Mouse (Mus musculus) embryo, embryonic 11.5 days (tissue): ENCODE measurements at regions not wholly inside any gene's neighbourhood (a gene's known extent, or its start where the extent isn't known, plus 50 kb on each side); places are given as distances from the start of the nearest gene placed in this dataset.

Source experiments
- DNase-seq: peaks from one replicate; pipeline ENCODE4 v3.0.0-alpha.2; 2012; ENCODE audit warnings: low read depth, low spot score

DNA sequence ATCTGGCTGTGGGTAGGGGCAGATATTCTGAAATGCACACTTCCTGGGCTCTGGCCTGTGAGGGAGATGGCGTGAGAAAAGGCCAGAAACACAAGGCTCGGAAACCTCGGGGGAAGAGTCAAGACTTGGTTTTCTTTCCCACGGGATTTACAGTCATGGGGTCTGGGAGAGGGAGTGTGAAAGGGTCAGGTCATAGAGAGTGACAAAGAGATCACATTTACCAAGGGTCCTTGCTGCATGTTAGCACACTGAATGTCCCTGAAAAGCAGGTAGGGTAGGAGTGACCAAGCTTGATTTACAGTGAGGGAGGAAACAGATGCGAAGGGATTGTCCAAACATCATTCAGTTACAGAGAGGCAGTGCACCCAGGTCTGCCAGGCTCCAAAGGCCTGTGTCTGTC lies 156.0 kb downstream of the Efnb1 start:
- no peak for DNase-seq

DNA sequence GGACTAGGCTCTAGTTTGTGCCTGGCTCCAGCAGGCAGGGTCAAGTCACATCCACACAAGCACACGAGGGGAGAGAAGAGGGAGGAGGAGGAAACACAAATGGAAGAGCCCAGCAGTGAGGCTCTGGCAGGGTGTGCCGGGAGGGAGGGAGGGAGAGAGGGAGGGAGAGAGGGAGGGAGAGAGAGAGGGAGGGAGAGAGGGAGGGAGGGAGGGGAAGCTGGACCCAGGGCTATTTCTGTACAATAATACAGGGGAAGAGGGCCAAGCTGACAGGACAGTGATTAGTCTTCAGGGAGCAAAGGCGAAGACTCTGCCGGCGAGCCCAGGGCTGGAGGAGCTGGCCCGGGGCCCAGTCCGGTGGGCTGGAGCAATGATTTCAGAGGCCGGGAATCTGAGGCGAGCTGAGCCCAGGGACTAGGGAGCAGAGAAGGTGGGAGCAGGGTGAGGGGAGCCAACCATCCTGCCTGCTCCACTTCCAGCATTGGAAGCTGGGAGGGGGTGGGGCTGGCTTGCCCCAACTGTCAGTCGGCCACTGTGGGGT lies 155.6 kb downstream of the Efnb1 start:
- no peak for DNase-seq

- DNase-seq: no peak
Observed at GRCm38 (mm10) chrX:99287988-99288387, 152.1 kb downstream of the Efnb1 start.

- DNase-seq: no peak
Observed at GRCm38 (mm10) chrX:99286876-99287275, 150.9 kb downstream of the Efnb1 start.

DNA sequence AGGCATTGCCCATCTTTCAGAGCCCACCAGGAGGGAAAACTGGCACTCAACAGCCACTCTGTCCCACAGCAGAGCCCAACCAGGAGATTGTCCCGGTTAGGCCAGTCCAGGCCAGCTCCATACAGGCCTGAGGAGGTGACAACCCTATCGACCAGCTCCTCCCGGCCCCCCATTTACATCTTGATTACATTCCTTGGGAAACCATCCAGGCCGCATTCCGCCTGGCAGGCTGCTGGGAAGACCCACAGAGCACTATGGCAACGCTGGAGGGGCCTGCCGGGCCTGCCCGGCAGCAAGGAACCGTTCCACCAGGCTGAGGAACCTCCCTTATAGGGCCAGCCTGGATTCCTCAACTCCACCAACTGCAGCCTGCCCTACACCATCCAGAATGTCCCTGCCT lies 149.7 kb downstream of the Efnb1 start:
- DNase-seq: peak; percentile 19

DNA sequence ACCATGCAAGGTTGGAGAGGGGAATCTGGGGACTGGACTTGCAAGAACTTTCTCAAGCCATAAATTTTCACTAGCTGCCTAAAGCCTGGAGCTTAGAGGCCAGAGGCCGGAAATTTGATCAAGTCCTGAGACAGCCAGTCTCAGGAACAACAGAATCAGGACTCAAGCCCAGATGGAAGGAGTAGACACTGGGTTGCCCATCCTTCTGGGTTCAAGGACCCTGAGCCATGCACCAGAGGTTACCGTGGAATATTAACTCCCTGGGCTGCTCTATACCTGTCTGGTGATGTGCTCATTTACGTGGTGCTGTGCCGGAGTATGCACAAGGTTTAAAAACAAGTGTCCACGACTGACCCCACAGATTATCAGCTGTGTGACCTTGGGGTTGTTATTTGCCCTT lies 145.1 kb downstream of the Efnb1 start:
- no peak for DNase-seq

DNA sequence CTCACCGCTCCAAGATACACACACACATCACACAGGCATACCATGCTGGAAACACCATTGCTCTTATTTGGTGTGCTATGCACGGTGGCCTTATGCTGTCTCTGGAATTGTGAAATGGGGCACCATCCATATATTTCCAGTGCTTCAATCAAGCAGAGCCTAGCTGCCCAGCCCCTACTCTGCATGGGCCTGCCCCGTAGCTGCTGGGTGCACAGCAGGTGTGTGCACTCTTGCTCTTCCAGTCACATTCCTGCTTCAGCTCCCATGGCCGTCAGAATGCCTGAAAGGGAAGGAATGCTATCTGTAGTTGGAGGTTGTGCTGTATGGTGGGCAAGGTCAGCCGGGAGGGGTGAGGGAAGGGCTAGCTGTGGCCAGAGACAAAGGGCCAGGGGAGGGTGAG lies 144.6 kb downstream of the Efnb1 start:
- no peak for DNase-seq

GRCm38 (mm10) chrX:99275536-99275935 lies 139.6 kb downstream of the Efnb1 start:
- no peak for DNase-seq

- no peak for DNase-seq
Observed at GRCm38 (mm10) chrX:99271908-99272307, 136.0 kb downstream of the Efnb1 start.

DNA sequence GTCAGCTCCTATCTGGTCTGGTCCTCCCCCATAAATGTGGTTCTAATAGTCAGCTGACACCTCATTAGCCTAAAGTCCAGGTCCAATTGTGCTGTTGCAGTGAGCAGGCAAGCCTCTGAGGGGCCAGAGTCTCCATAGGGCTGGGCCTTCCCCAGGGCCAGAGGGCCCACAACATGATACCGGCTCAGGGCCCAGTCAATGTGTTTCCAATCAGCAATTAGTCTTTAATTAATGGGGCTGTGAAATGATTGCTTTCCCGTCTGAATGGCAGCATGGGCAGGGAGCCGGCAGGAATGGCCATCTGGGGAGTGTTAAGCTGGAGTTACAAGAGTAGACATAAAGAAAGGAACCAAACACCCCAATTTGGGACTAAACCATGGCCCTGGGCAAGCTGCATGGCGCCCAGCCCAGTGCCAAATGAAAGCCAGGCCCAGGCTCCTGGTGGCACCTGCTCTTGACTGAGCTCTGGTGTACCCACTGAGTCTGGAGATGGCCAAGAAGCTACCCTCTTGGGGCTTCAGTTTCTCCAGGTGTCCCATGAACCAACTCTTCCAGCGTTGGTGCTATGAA lies 113.2 kb downstream of the Efnb1 start:
- DNase-seq: no peak

DNA sequence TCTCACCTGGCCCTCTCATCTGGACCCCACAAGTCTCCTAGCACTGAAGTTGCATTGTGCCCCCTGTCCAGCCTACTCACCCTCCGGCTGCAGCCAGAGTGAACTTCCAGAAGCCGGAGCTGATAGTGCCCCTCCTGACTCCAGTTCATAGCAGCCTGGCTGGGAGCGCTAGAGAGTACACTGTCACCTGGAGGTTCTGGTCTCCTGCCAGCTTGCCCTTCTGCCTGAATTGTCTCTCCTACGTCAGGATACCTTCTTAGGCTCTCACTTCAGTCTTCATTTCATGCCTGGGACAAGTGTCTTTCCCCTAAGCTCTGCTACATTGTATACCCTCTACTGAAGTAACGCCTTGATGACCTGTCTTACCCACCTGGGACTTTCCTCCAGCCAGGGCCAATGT lies 112.3 kb downstream of the Efnb1 start:
- DNase-seq: no peak

GRCm38 (mm10) chrX:99246704-99247103 lies 110.8 kb downstream of the Efnb1 start:
- DNase-seq: no peak

GRCm38 (mm10) chrX:99246051-99246450 lies 110.1 kb downstream of the Efnb1 start:
- DNase-seq: no peak

- DNase-seq: no peak
Observed at GRCm38 (mm10) chrX:99245541-99245940, 109.6 kb downstream of the Efnb1 start.

DNA sequence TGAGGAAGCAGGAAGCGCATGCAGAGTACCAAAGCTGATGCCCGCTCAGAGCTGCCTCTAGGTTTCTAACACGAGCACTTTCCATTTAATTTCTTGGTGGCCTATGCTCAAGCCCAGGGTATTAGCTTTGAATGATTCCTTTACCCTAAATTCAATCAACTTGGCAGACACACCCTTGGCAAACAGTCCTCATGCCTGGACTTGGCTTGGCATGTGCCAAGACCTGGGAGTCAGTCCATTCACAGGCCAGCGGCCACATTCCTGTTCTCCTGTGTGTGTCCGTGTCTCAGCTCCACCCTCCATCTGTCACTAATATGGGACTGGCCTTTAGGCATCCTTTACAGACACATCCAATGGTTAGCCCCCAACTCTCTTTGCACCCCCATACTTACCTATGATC lies 107.3 kb downstream of the Efnb1 start:
- no peak for DNase-seq

DNA sequence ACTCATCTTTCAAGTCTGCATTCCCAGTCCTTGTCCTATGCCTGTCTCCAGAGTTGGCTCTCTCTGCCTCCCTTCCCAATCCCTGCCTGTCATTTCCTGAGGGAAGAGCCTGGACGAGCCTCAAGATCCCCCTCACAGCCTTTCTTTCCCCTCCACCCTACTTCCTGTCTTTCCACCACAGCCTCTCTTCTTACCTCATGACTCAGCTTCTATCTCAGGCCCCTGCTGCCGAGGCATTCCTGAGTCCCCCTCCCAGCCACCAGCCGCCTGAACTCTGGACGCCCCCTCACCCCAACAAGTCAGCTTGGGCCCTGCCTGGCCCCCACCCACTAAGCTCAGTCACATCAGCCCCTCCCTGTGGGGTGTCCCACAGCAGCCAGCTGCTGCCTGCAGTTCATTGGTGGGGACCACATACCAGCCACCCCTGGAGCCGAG lies 105.8 kb downstream of the Efnb1 start:
- DNase-seq: no peak

GRCm38 (mm10) chrX:99233035-99233434 lies 97.1 kb downstream of the Efnb1 start:
- DNase-seq: no peak

DNA sequence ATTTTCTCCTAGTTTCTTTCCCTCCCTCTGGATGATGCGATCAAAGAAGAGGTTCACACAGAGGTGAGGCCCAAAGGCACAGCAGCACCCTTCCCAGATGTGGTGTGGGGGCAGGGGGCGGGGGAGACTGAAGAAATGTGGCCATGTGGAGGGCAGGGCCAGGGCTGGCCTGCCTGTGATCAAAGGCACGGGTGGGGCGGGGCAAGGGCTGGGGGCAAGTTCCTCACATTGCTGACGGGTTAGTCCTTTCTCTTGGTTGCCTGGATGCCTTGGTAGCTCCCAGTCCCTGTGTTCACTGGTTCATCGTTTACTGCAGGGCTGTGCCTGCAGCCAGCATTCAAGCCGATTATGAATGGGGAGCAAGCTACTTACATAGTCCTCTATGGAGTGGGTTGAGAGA lies 96.4 kb downstream of the Efnb1 start:
- DNase-seq: no peak

GRCm38 (mm10) chrX:99225111-99225752 lies 89.3 kb downstream of the Efnb1 start:
- no peak for DNase-seq

DNA sequence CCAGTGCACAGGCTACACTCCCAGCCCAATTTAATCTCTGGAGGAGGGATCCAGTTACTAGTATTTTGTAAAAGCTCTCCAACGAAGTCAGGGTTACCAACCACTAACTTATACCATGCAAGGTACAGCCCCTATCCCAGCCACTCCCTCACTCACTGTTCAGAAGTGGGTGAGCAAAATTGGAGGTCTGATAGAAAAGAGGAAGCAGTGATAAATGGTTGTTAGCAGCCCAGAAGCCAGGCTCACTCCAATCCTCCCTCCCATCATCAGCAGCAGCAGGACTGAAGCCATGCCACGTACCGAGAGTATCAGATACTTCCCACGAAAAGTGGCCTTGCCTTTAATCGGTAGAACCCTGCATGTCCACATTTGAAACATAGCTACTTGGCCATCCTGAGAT lies 86.1 kb downstream of the Efnb1 start:
- DNase-seq: no peak

GRCm38 (mm10) chrX:99220674-99221455 lies 84.9 kb downstream of the Efnb1 start:
- DNase-seq: no peak

GRCm38 (mm10) chrX:99218213-99218612 lies 82.3 kb downstream of the Efnb1 start:
- no peak for DNase-seq
